Mouse (Mus musculus) gastrocnemius, adult 2 months (tissue): ENCODE results near the gene Gatd1. TPM values are rescaled to one million over a fixed set of nuclear protein-coding genes. Genes with fewer than 3 reads are reported as not detected.

ENCODE experiments used
- DNase-seq: peaks from one replicate; pipeline ENCODE4 v3.0.0; 2022
- H3K27ac ChIP-seq: fragments of 200-600 bp; 2 replicates; pipeline ENCODE4 v1.8.1; 2022; ENCODE audit warnings: mild to moderate bottlenecking
- H3K4me3 ChIP-seq: fragments of 200-600 bp; 2 replicates; pipeline ENCODE4 v1.8.1; 2022; ENCODE audit warnings: mild to moderate bottlenecking, moderate library complexity
- CTCF ChIP-seq: fragments of 200-600 bp; IDR thresholded peaks from 2 replicates; pipeline ENCODE4 v1.8.1; 2022; ENCODE audit warnings: antibody characterized with exemption, mild to moderate bottlenecking, moderate library complexity
- intact Hi-C: fragments of 180-260 bp; cut with DNase I; formaldehyde crosslinking; loops from one replicate; pipeline ENCODE4 v1.15.1; 2025
- long read RNA-seq, 2 experiments: library from polyadenylated mRNA; stranded (forward); transcript quantifications; one replicate each; pipeline ENCODE4 v2.0.0; 2021
- total RNA-seq, 2 experiments: library from RNA; stranded (reverse); gene quantifications; 2 replicates each; pipeline ENCODE4 v1.2.3; 2021

Gatd1 gene
- 1 to 10 TPM; 5.5 to 8.3 TPM for total RNA-seq
- long read RNA-seq, experiment 1, transcript Gatd1-201 (8 exons, 1,898 nt) = major isoform, 5 of 6 reads
- long read RNA-seq, experiment 1, partial matches to known transcripts = 0 of 6 reads
- long read RNA-seq, experiment 1, other reads (novel, unspliced or antisense) = 1 of 6 reads
- long read RNA-seq, experiment 2, partial matches to known transcripts = 0 of 1 reads
- long read RNA-seq, experiment 2, other reads (novel, unspliced or antisense) = 0 of 1 reads

DNA sequence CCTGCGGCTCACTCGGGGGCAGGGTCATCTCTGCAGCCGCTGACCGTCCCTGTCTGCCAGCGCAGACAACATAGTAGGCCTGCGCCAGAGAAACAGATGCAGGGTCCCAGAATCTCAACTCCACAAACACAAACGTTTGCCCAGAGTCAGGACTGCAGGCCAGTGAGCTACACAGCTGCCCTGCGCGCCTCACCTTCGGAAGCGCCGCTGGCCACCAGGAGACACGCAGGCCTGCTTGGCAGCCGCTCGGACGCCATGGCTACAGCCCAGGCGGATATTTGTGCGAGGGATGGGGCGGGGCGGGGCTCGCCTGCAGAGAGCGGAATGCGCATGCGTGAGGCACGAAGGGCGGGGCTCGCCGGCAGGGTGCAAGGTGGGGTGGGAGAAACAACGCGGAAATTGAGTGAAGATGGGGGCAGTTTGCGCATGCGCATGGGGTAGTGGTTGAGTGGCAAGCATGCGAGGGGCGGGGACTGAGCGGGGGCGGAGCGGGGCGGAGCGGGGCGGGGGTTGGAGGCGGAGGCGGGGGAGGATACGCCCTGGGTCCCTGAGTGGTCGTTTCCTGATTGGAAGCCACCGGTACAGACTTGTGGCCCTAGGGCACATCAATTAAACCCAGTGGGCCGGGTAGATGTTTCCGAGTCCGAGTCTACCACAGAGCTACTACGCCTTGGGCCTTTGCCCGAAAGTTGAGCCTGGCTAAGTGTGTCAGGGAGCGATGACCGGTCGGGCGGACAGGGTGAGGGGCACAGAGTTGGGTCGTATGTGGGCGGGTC lies at the start of gene Gatd1:
TSS of gene Gatd1 (minus strand) at position 328 of the 776 bp plus-strand sequence.
- peak within 1 kb of the TSS; percentile 93 for H3K27ac ChIP-seq
- DNase-seq = peak; percentile 100
- peak; percentile 30 for TF ChIP-seq CTCF
- H3K4me3 ChIP-seq = peak within 1 kb of the TSS; percentile 82
- intact Hi-C loops = loop anchor here (5.0 kb wide), 1 partner anchor 43 kb away; the partner anchor contains the start of gene Pnpla2

DNA sequence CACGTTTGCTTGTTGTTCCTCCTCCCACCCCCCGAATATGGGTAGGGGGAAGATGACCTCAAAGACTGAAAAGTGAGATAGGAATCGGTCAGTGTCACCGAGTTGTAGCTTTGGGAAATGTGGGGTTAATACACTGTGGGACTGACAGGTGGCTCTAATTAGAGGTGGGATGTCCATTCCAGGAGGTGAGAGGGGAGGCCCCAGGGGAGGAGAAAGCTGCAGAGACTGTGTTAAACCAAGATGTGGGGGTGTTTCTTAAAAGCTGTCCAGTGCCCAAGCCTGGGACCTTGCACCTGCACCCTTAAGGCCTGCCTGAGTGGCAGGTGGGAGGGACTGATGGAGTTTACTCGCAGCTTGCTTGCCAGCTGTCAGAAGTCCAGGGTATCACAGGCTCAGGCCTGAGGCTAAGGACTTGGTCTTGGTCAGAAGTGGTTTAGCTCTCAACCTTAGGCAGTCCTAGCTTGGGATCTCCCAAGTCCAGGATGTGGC lies 48.4 kb upstream of the Gatd1 start:
- Histone ChIP-seq H3K4me3 (peak overlapping the region; percentile 81), H3K27ac (peak overlapping the region; percentile 94)
- no peak for TF ChIP-seq CTCF
- intact Hi-C loops = no loop called here
- DNase-seq = peak; percentile 77

DNA sequence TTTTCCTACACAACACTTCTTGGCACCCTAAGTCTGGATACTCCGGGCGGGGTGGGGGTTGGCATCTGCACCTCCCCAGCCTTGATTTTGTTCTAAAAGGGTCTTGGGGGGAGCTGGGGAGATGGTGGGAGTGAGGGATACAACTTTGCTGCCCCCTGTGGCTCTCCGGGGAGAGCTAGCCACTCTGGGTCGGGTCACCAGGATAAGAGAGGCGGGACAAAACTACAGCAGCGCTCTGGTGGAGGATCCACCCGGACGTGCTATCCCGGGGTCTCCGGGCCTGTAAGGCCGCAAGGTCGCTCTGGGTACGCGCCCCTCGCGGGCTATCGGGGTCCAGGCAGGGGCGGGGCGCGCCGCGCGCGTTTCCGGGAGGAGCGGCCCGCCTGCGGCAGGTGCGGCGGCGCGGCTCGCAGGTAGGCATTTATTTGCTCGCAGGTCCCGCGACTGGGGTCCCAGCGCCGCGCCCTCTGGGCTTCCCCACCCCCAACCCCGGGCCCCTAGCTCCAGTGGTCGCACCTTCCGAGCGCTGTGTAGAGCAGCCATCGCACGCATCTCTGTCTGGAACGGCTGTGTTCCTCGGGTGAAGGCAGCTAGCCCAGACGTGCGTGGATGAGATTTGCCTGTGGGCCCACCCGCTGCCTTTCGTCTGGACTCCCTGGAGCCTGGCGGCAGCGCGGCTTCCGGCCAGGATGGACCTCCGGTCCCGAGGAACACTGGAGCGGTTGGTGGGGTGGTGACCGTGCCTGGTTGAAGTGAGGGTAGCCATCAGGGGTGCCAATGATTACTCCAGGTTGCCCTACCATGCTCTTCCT lies 47.8 kb upstream of the Gatd1 start:
- intact Hi-C loops = no loop called here
- DNase-seq = peak; percentile 65
- peak; percentile 42 for TF ChIP-seq CTCF
- peak overlapping the region; percentile 94 for H3K27ac ChIP-seq
- peak overlapping the region; percentile 81 for H3K4me3 ChIP-seq

GRCm38 (mm10) chr7:141460391-141461113 lies 46.6 kb upstream of the Gatd1 start, which contains the start of gene Cracr2b:
Gene Cracr2b (plus strand): TSS chr7:141461094.
- Histone ChIP-seq H3K27ac (peak within 1 kb of the TSS; percentile 94), H3K4me3 (peak within 1 kb of the TSS; percentile 81)
- intact Hi-C loops = no loop called here
- peak; percentile 67 for DNase-seq
- TF ChIP-seq CTCF = no peak

DNA sequence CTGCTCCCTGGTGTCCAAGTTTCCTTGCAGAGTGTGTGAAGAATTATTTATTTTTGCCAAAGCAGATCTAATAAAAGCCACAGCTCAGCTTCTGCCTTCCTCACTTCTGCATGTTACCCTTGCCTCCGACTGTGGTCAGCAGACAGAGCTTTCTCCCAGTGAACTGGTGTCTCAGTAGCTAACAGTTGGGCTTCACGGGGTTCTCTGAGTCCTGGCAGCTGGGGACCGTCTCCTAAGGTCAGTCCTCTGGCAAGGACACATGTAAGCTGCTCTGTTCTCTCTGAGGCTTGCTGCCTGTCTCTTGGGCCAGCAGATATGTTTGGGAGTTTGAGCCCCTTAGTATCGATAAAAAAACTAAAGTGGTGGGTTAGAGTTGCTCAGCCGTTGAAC lies 46.1 kb upstream of the Gatd1 start:
- peak; percentile 69 for DNase-seq
- Histone ChIP-seq H3K4me3 (peak overlapping the region; percentile 81), H3K27ac (peak overlapping the region; percentile 94)
- intact Hi-C loops = no loop called here
- no peak for TF ChIP-seq CTCF

- intact Hi-C loops = loop anchor here (5.0 kb wide), 1 partner anchor 47 kb away; the partner anchor contains the start of gene Gatd1
- H3K27ac ChIP-seq = peak overlapping the region; percentile 94
- no peak for TF ChIP-seq CTCF
- DNase-seq = peak; percentile 65
- H3K4me3 ChIP-seq = peak overlapping the region; percentile 40
These were observed 45.4 kb upstream of the Gatd1 start for GRCm38 (mm10) chr7:141459301-141459711.

GRCm38 (mm10) chr7:141458661-141459060 lies 44.7 kb upstream of the Gatd1 start:
- TF ChIP-seq CTCF = no peak; the same call in 1 of the 2 replicates
- intact Hi-C loops = loop anchor here (5.0 kb wide), 1 partner anchor 46 kb away; the partner anchor contains the start of gene Gatd1
- Histone ChIP-seq H3K27ac (peak overlapping the region; percentile 94), H3K4me3 (peak overlapping the region; percentile 40; the same call in 1 of the 2 replicates)
- DNase-seq = no peak

GRCm38 (mm10) chr7:141457986-141458660 lies 44.2 kb upstream of the Gatd1 start:
- intact Hi-C loops = loop anchor here (5.0 kb wide), 1 partner anchor 46 kb away; the partner anchor contains the start of gene Gatd1
- H3K4me3 ChIP-seq = peak overlapping the region; percentile 86

DNA sequence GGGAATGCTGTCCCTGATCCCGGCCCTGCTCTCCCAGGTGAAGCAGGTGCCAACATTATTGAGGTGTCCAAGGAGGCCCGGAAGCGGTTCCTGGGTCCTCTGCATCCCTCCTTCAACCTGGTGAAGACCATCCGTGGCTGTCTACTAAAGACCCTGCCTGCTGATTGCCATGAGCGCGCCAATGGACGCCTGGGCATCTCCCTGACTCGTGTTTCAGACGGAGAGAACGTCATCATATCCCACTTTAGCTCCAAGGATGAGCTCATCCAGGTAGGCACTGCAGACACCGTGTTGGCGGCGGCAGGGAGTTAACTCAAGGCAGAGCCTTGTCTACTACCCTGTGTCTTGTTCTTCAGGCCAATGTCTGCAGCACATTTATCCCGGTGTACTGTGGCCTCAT lies 43.3 kb upstream of the Gatd1 start:
- TF ChIP-seq CTCF = no peak
- intact Hi-C loops = loop anchor here (5.0 kb wide), 1 partner anchor 45 kb away; the partner anchor contains the start of gene Gatd1
- peak; percentile 27 for DNase-seq
- peak overlapping the region; percentile 86 for H3K4me3 ChIP-seq
- H3K27ac ChIP-seq = peak overlapping the region; percentile 100

More at GRCm38 (mm10) chr7:141457986-141458660, 44.2 kb upstream of the Gatd1 start:
- DNase-seq = peak; percentile 78
- peak; percentile 72 for TF ChIP-seq CTCF
- peak overlapping the region; percentile 100 for H3K27ac ChIP-seq

DNA sequence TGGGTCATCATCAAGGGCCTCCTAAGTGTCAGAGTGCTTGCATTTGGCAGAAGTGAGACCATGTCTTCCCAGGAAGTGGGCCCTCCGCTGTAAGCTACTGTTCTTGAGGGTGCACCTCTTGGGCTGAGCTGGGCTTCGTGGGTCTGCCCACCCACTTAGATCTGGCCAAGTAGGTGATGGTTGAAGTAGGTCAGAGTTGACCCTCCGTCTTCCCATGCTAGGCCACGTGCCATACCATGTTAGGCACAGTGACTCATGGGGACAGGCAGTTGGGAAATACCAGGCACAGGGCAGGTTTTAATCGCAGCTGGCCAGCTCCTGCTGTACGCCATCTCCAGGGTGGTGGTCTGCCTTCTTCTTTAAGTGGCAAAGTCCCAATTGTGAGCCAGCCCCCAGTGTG lies 42.8 kb upstream of the Gatd1 start:
- intact Hi-C loops = loop anchor here (5.0 kb wide), 1 partner anchor 44 kb away; the partner anchor contains the start of gene Gatd1
- no peak for TF ChIP-seq CTCF
- peak; percentile 75 for DNase-seq
- Histone ChIP-seq H3K27ac (peak overlapping the region; percentile 100), H3K4me3 (peak overlapping the region; percentile 86)
